Mouse (Mus musculus) liver, embryonic 14.5 days (tissue): ENCODE data around the gene Ostf1.

ENCODE experiments used
- CTCF ChIP-seq: IDR thresholded peaks from 2 replicates; pipeline ENCODE4 v1.5.1; 2016; ENCODE audit warnings: antibody characterized with exemption, low read depth, control low read depth
- EP300 ChIP-seq: IDR thresholded peaks from 2 replicates; pipeline ENCODE4 v1.6.1; 2016; ENCODE audit warnings: antibody characterized with exemption, low read depth

GRCm38 (mm10) chr19:18600611-18601010, 31.0 kb downstream of the Ostf1 start:
- no peak for TF ChIP-seq CTCF
- TF ChIP-seq EP300: no peak
